Mouse (Mus musculus) stomach, postnatal 0 days (tissue): ENCODE data around the gene Ckap2. TPM values are rescaled to one million over a fixed set of nuclear protein-coding genes. Genes with fewer than 3 reads are reported as not detected.

Source experiments
- ATAC-seq: fragments of 200-750 bp; cut with Nextera tagmentation; 2 replicates; pipeline ENCODE4 v1.8.0; 2017; ENCODE audit not compliant: low FRiP score, low TSS enrichment
- DNase-seq: peaks from one replicate; pipeline ENCODE4 v3.0.0-alpha.2; 2016; ENCODE audit warnings: low spot score
- H3K27ac ChIP-seq: fragments of 300-500 bp; sonication (generic); replicated peaks from 2 replicates; pipeline ENCODE4 v1.5.1; 2014; ENCODE audit warnings: mild to moderate bottlenecking, control low read depth
- H3K27me3 ChIP-seq: fragments of 300-500 bp; sonication (generic); 2 replicates; pipeline ENCODE4 v1.6.1; 2014; ENCODE audit warnings: low read length; ENCODE audit not compliant: control insufficient read depth, insufficient read depth
- H3K36me3 ChIP-seq: fragments of 300-500 bp; sonication (generic); 2 replicates; pipeline ENCODE4 v1.6.1; 2014; ENCODE audit warnings: low read length, mixed read lengths; ENCODE audit not compliant: control insufficient read depth, insufficient read depth
- H3K4me1 ChIP-seq: fragments of 300-500 bp; sonication (generic); replicated peaks from 2 replicates; pipeline ENCODE4 v1.6.1; 2014; ENCODE audit warnings: antibody characterized with exemption; ENCODE audit not compliant: control insufficient read depth, insufficient read depth
- H3K4me2 ChIP-seq: fragments of 300-500 bp; sonication (generic); replicated peaks from 2 replicates; pipeline ENCODE4 v1.6.1; 2014; ENCODE audit warnings: low read depth, mild to moderate bottlenecking, control low read depth, moderate library complexity
- H3K4me3 ChIP-seq: fragments of 300-500 bp; sonication (generic); 2 replicates; pipeline ENCODE4 v1.5.1; 2014; ENCODE audit warnings: low read depth, low read length, control low read depth
- H3K9ac ChIP-seq: fragments of 300-500 bp; sonication (generic); 2 replicates; pipeline ENCODE4 v1.6.1; 2014; ENCODE audit warnings: mild to moderate bottlenecking, low read length, control low read depth, mixed read lengths
- H3K9me3 ChIP-seq: fragments of 300-500 bp; sonication (generic); 2 replicates; pipeline ENCODE4 v1.6.1; 2016; ENCODE audit warnings: low read length; ENCODE audit not compliant: control insufficient read depth
- CTCF ChIP-seq: IDR thresholded peaks from 2 replicates; pipeline ENCODE4 v1.5.1; 2016; ENCODE audit warnings: antibody characterized with exemption, low read depth, mild to moderate bottlenecking, moderate library complexity
- EP300 ChIP-seq: optimal IDR thresholded peaks from 2 replicates; pipeline ENCODE3; 2016; ENCODE audit warnings: antibody characterized with exemption
- WGBS: fragments of 180-500 bp; shearing (Covaris S2); extraction: QIAGEN DNeasy Blood & Tissue Kit; methylation state at CpG from one replicate; pipeline ENCODE4 v1.1.7; 2014; 5-methylcytosine and 5-hydroxymethylcytosine counted together
- polyA plus RNA-seq: library from polyadenylated mRNA; unstranded; fragments of >200 nt; fragmentation: Nextera tagmentation; extraction: Ambion mirVana; gene quantifications from 2 replicates; pipeline ENCODE4 v1.2.1, GENCODE M21; 2015

Ckap2 gene
- polyA plus RNA-seq, 1 experiment from 2014 or later, result 17.0 TPM

GRCm38 (mm10) chr8:22132062-22132461, 53.6 kb downstream of the Ckap2 start:
- H3K9me3 ChIP-seq, result no peaks in the 10 kb centered on the region
- H3K4me1 ChIP-seq, result no peaks in the 10 kb centered on the region
- peak; percentile 95 for ATAC-seq
- TF ChIP-seq CTCF, result peak; percentile 13; the same call in 1 of the 2 replicates
- TF ChIP-seq EP300, result no peak
- no peak overlapping the region for H3K9ac ChIP-seq
- WGBS, result 46% methylated on average over 12 of the region's 12 CpGs
- H3K4me3 ChIP-seq, result no peak overlapping the region
- H3K27ac ChIP-seq, result peak overlapping the region; percentile 30; the same call in 1 of the 2 replicates
- H3K36me3 ChIP-seq, result peaks cover 2% of the 10 kb centered on the region; the same call in 1 of the 2 replicates
- no peaks in the 10 kb centered on the region for H3K27me3 ChIP-seq
- H3K4me2 ChIP-seq, result no peak overlapping the region
- peak; percentile 70 for DNase-seq

GRCm38 (mm10) chr8:22124220-22125152, 61.1 kb downstream of the Ckap2 start, which contains the start of gene Nek5:
Gene Nek5 (minus strand): TSS chr8:22125053.
- Histone ChIP-seq H3K36me3 (peaks cover 2% of the 10 kb centered on the region; the same call in 1 of the 2 replicates), H3K27me3 (no peaks in the 10 kb centered on the region; the same call in 1 of the 2 replicates), H3K4me1 (no peaks in the 10 kb centered on the region), H3K4me2 (peak within 1 kb of the TSS; percentile 88), H3K4me3 (peak within 1 kb of the TSS; percentile 50), H3K9ac (peak within 1 kb of the TSS; percentile 58), H3K9me3 (no peaks in the 10 kb centered on the region), H3K27ac (no peak within 1 kb of the TSS)
- ATAC-seq (peak; percentile 89), DNase-seq (peak; percentile 74)
- TF ChIP-seq EP300, result no peak
- TF ChIP-seq CTCF, result peak; percentile 73
- WGBS, result 2% methylated on average over 29 of the region's 29 CpGs

Other genes with a start within 250 kb of the Ckap2 start
- gene Defb35, start 247.5 kb downstream of the Ckap2 start, polyA plus RNA-seq, result not detected in 2 replicates
- gene Defb13, start 239.1 kb downstream of the Ckap2 start, polyA plus RNA-seq, result not detected in 2 replicates
- not detected in 2 replicates for gene Fam90a1a, start 227.1 kb downstream of the Ckap2 start, polyA plus RNA-seq
- gene Ccdc70, start 216.0 kb downstream of the Ckap2 start, polyA plus RNA-seq, result not detected in 2 replicates
- 5.1 and 5.9 TPM in 2 replicates for gene Atp7b, start 125.5 kb downstream of the Ckap2 start, polyA plus RNA-seq
- 14.6 and 16.1 TPM in 2 replicates for gene Alg11, start 125.1 kb downstream of the Ckap2 start, polyA plus RNA-seq
- gene Nek5, start 60.8 kb downstream of the Ckap2 start, polyA plus RNA-seq, result 0.21 and 0.23 TPM in 2 replicates
- gene Nek3, start 19.4 kb downstream of the Ckap2 start, polyA plus RNA-seq, result 2.6 TPM in 2 replicates
- 29.4 and 30.8 TPM in 2 replicates for gene Vps36, start 7.0 kb upstream of the Ckap2 start, polyA plus RNA-seq
- gene Thsd1, start 41.5 kb upstream of the Ckap2 start, polyA plus RNA-seq, result 7.3 and 8.0 TPM in 2 replicates
- not detected in 2 replicates for gene Tpte, start 97.6 kb upstream of the Ckap2 start, polyA plus RNA-seq
- 13.0 and 13.1 TPM in 2 replicates for gene Slc25a15, start 212.8 kb upstream of the Ckap2 start, polyA plus RNA-seq
- gene Mrps31, start 225.5 kb upstream of the Ckap2 start, polyA plus RNA-seq, result 38.2 and 39.1 TPM in 2 replicates